Mouse (Mus musculus) lung, postnatal 4 days (tissue): ENCODE data around the gene Gm21650.
"Not testable (repeated sequence)": the region's sequence is repeated elsewhere in the genome, so short reads cannot be mapped to it uniquely, and the experiment has no call there.

Source experiments
- DNase-seq, 2 experiments: peaks; one replicate each; pipeline ENCODE4 v3.0.0; 2021

Gene Gm21650

DNA sequence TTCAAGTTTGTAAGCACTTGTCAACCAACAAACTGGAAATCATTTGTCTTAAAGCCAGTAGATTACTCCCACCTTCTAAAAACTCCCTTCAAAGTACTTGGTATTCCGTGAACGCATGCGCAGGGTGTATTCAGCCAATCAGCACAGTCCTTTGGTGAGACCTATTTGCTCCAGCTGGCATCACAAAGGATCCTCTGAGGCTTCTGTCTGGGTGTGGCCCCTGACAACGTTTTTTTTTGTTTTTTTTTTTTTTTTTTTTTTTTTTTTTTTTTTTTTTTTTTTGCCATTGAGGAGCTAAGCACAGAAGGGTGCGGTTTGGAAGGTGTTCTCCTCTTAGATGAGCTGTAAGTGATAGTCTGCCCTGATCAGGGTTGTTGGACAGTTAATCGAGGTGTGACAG is at the start of gene Gm21650:
Gm21650 (plus strand) TSS at position 301 of the 400 bp plus-strand sequence.
- DNase-seq: not testable (repeated sequence)
